Mouse (Mus musculus) thymus, postnatal 14 days (tissue): ENCODE data around the gene Skap2.

Experiments
- DNase-seq: peaks from one replicate; pipeline ENCODE4 v3.0.0; 2021

Gene Skap2

DNA sequence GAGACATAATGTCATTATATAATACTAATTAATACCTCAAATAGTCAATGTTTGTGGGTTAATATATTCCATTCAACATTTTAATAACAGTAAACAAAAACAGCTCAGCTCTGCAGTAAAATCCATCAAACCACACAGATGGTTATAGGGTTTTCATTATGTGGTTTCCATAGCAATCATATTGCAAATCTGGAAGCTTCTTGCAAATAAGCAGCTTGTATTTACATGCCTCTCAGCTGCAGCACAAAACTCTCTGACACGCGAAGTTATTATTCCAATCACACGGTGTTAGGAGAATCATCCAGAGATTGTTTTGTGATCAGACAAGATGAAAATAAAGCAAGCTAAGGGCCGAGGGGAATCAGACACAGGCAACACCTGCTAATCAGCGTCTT lies 129.5 kb downstream of the Skap2 start:
- DNase-seq, result no peak

DNA sequence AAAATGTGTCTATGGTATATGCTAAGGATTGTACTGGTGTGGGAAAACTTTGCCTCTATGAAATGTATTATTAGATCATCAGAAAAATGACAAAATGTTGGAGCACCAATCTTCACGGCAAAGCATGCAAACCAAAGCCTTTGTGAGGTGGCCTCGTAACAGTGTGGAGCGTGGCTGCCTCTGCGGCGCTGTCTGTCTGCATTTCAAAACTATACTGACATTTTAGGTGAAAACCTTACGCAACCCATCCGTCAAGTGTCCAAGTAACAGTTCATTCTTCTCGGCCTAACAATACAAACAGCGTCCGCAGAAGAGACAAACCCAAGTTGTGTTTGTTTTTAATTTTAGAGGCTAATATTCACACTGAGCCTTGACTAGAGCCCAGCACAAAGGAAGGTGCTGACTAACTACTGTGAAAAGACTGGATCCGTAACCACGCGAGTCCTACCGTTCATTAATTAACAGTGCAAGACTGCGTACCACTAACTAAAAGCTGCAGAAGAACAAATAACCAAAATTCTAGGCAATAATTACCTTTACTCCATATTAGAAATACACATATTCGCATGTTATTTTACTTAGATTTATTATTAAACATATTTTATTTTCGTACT lies 130.0 kb downstream of the Skap2 start:
- DNase-seq, result no peak

DNA sequence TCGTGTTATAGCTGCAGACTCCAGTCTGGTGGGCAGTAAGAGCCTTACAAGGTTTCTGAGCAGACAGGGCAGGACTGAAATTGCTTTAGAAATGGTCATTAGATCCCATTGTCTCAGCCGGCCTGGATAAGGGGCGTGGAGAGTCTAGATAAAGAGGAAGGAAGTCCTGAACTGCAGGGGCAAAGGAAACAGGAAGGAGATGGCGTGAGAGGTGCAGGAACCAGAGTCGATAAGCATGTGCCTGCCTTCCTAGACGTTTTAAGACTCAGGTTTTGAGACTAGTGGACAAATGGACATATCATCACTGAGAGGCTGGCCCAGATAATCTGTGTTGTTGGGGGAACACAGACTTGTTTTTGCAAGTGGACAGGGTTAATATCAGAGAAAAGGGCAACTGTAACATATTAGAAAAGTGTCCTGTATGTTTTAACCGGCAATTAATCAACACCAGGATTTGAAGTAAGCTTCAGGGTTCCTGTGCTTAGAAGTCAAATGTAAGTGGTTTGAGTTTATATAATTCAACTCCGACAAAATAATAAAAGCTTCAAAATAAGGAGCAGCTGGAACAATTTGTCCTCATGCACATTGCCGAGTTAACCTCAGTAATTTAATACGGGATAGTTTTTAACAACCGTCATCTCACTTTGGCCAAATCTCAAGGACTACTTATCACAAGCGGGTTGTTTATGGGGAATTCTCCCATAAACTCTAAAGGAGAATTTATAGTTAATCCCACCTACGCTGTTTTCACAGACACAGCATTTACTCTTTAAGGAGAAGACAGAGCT lies 131.0 kb downstream of the Skap2 start:
- DNase-seq, result no peak

DNA sequence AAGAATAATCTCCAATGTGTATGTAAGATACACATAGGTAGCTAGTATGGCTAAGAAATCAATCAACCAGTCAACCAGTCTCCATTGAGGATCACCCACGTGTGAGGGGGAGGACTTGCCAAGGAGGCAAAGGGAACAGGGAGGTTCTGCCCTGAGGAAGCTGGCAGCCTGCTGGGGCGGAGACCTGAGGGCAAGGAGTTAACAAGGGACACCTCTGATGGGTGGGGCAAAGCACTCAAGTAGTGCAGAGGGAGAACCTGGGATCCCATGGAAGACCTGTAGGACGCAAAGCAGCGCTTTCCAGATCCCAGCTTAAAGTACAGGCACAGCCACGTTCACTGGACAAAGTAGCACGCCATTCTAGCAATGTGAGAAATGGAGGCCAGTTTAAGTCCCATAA lies 131.6 kb downstream of the Skap2 start:
- DNase-seq, result no peak

DNA sequence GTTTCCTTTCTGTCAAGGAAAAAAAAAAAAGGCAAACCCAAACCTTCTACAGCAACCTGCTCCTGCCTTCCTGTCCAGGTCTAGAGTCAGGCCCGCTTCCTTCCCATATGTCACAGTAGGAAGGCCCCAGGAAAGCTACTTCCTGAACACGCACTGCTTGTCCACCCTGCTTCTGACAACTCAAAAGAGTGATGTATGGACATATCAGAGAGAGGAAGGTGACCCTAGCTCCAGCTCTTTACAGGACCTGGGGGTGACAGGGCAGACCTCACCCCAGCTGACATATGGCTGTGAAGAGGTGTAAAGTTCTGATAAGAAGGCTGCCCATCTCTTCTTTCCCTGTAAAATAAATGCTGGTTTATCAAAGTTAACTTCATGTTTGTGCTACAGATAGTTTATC lies 133.8 kb downstream of the Skap2 start:
- DNase-seq, result no peak

DNA sequence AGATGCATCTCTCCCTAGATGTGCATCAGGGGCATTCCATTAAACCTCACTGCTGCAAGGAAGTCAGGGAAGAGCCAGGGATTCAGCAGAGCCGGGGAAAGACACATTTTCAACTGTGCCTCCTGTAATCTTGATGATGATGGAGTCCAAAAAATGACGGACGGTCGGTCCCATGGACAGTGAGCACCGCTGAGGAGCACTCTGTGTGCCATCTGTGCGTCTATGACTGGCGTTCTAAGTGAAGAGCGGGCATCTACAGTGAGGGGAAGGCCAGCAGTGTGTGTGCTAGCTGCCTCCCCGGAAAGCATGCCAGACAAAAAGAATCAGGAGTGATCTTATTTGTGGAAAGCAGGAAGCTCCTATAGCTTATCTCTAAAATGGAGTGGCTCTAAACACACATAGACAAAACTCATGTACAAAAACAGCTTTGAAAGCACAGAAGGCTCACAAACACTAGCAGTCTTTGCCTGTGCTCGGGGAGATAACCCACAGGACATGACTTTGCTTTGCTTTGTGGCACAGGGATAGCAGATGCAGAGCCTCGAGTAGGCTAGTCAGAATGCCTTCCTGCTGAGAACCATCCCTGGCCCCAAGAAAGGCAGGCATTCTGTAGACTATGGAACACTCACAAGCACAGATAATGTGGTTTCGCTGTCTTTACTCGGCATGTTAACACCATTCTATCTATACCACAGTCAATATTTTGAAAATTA lies 135.4 kb downstream of the Skap2 start:
- DNase-seq, result no peak

DNA sequence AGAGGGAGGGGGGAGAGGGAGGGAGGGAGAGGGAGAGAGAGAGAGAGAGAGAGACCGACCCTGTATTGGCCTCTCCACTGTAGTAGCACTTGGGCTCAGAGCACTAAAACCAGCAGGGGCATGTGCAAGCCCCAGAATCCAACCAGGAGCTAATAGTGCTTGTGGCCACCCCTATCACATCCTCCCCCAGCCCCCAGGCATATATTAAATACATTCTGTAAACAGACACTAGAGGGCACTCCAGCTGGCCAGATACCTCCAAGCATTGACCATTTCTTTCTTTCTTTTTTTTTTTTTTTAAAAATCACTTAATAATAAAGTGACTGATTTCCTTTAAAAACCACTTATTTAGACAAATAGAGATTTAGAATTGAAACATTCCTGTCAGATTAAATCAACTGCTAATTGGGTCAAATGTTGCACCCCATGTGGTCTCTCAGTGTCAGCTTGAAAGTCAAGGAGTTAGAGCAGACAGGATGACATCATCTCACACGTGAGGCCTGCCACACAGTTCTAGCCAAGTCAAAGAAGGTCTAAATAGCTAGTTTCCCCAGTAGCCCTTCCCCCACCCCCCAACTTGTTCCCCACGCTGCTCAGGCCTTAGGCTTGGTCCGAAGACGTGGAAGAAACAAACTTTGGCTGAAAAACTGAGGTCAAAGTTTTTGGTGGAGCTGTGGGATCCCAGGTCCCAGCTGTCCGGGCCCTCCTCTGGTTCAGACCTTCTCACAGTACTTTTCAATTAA lies 136.3 kb downstream of the Skap2 start:
- no peak for DNase-seq

DNA sequence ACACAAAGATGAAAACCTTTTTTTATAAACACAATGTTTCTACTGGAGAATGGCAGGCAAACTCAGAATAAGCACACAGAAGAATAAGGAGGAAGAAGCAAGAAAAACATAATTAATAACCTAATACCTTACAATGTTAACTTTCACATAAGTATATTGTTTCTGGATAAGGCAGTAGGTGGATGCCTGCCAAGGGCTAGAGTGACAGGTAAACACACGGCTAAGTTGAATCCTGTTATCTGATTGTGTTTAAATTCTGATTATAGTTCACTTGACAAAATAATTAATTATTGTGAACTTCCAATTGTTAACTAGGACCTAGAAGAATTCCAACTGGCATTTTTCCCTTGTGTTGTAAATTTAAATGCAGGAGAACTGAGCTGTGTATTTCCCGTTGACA lies 138.3 kb downstream of the Skap2 start:
- no peak for DNase-seq

DNA sequence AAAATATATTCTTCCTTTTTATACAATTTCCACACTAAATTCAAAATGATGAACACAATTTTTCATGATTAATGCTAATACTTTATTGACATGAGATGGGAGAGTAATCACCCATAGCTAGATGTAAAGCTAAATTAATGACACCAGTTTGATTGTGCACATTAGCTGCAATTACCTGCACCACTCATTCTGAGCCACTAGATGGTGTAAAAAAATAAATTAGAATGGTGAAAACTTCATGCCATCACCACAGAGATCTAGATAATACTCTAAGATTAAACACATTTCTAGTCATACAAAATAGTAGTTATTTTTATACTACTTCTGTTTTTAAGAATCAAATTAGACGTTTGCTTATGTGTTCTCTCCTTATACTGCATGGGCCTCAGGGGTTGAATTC lies 141.2 kb downstream of the Skap2 start:
- no peak for DNase-seq

DNA sequence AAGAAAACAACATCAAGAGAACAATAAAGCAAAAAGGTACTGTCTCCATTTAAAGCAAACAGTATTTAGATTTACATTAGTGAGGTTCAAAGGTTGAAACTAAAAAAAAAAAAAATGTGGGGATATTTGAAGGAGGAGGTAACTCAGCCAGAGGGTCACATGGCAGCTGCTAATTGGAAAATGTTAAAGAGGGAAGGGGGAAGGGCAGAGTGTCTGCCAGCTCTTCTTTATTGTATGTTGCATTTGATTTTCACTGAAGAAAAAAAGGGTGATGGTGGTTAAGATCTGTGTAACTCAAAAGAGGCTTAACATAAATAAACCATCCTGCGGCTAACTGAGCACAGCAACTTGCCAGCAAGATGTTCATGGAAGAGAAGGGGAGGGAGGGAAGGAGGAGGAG lies 142.1 kb downstream of the Skap2 start:
- no peak for DNase-seq

DNA sequence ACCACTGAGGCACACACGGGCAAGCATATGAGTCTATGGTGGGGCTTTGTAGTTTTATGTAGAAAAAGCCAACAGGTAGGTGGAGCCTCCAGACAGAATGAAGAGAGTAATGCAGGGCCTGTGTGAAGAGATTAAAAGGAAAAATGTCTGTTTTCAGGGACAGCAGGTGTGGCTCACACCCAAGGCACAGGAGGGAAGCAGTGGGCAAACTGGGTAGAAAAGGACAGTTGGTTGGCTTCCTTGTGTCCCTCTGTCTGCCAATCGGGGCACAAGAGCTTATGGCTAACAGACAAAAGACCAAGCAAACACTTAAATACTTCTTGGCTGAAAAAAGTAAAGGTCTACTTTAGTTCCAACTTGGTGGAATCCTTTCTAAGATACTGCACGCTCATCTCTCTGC lies 145.8 kb downstream of the Skap2 start:
- no peak for DNase-seq

DNA sequence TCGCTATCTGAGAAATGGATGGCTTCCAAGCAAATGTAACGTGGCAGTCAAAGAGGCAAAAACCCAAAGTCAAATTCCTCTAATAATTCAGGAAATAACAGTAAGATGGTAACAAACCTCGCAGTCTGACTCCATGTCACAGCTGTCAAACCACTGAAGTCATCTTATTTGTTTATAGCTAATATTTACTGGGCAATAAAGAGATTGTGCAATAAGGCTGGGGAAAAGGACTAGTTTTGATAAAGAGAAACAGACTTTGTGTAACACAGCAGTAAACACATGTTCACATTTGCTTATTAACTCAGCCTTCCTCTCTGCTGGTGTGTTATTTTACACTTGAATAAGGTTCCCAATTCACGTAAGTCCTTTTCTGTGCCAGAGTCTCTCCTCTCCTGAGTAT lies 148.8 kb downstream of the Skap2 start:
- DNase-seq, result no peak

DNA sequence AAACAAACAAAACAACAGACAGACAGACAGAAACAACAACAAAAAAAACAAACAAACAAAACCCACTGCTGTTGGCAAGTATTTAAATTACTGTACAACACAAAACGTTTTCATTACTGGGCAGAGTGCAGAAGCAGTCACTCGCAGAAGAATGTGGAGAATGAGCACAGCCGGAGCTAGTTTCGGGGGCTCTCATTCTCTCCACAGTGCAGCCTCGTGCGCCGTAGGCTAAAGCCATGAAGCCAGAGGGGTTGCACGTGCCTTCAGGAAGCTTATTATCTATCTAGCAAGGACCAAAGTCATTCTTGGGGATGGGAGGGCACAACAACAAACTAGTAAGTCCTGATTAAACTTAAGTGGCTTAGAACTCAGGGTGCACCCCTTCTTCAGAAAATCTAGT lies 152.0 kb downstream of the Skap2 start:
- DNase-seq, result no peak

DNA sequence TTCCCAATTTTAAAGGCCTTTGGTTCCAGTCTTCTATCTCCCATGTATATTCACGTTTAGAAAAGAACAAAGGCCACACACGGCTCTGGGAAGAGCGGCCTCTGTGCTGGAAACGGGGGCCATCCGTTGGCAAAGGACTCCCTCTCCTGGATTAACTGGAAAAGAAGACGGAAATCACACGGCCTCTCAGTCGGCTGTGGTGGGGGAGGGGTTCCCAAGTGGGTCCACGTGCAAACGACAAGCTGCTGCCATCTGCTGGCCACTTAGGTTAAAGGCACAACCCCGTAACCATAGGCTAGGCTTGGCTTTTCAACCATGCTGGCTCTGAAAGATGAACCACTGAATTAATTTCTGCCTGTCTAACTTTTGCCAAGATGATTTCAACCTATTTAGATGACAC lies 154.5 kb downstream of the Skap2 start:
- peak; percentile 92 for DNase-seq

DNA sequence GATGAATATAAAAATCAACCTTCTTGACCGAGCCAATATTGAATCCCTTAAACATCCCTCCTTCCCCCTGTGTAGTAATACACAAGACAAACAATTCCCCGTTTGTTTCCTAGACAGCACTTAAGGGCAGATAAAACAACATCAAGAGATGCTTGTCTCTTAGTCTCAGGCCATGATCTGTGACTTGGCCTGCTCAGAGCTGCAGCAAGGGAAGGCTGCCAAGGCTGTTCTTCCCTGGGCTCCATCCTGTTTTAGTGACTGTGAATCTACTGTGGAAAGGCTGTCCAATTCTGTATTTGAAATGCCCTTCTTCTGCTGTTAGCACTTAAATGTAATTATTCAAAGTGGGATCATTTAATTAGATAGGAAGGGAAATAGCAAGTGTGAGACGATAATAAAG lies 159.1 kb downstream of the Skap2 start:
- DNase-seq, result no peak

DNA sequence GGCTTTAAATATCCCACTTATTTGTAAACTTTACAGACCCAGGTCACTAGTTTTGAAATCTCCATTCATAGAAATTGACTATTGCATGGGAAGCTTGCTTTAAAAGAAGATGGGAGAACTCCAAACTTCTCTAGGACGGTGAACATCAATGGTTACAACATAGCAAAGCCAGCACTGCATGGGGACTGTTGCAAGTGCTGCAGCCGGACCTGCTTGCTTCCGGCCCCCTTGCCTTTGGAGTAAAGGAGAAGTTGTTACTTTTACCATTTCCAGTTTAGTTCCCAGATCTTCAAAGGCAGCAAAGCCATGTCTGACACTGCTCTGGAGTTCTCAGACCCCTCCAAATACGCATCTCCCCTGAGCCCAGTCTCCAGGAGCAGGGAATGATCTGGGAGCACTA lies 159.7 kb downstream of the Skap2 start:
- DNase-seq, result no peak

DNA sequence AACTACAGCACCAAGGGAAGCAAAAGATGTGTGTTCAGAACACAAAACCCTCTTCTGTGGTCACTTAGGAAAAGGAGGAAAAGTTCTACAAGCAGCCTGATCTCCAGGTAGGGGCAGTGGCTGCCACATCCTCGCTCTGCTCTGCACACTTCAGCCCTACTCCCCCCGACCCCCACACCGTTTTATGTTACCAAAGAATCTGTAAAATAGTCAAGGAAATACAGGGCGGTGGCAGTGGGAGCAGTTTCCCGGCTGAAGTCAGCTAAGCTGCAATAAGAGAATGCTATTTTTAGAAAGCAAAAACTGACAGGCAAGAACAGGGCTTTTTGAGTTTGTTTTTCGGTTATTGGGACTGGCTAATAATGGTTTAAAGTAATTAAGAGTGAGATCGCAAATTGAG lies 160.8 kb downstream of the Skap2 start:
- DNase-seq, result no peak

DNA sequence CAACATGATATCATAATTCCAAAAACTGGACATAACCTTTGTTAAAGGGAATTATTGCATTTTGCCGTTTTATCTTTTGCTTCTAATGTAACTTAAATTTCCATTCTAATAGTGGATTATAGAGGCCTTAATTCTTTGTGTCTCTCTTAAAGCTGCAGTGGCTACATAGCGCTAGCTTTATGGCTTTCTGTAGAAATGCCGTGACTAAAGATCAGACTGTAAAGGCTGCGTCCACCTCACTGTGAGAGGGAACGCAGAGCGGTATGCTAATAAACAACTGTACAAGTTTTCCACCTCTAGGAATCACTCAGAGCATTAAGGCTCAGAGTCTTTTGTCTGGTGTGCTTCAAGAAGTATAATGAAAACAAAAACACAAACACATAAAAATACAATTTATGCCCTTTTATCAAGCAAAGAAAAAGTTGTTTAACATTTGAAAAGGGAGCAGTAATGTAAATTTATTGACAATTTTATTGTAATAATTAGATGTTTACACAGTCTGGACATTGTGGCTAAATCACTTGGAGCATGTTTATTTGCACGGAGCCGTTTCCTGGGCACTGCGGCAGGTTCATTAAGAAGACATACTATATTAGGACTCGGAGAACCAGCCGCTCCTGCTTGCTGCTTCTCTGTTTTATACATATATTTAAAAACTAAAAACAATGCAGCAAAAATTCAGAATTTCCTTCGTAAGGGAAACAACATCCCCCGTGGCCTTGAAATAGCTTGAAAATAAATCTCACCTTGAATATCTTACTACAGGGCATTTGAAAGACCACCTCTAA lies 162.1 kb downstream of the Skap2 start:
- no peak for DNase-seq

DNA sequence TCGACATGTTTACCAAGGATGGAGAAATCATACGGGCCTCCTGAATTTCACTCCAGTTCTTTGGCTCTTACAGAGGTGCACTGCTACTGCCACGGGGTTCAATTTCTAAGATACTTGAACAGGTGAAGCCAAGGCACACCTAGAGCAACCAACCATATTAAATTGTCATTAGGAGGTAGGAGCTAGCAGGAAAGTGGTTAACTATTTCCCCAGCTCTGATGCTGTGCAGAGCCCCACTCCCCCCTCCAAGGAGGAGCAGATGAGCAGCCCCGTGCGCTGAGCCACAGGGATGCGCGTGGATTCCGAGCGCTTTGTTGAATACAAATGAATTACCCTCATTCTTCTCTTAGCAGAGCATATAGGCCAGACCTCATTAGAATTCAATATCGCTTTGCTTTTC lies 162.8 kb downstream of the Skap2 start:
- DNase-seq, result no peak

DNA sequence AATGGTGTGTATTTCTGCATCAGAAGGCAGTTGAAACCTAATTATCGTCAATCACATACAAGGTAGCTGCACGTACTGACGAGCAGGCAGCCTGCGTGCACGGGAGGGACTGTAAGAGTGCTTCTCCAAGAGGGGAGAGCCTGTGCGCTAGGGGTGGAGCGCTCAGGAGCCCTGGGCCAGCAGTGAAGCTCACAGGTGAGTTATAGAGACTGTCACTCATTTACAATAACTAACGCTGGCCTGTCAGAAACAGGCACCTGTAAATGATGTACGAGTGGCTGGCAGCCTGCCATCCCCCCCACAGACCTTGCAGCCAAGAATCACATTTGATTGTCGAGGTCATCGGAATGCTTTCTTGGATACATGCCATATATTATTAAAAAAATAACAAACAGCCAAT lies 168.2 kb downstream of the Skap2 start:
- DNase-seq, result no peak

DNA sequence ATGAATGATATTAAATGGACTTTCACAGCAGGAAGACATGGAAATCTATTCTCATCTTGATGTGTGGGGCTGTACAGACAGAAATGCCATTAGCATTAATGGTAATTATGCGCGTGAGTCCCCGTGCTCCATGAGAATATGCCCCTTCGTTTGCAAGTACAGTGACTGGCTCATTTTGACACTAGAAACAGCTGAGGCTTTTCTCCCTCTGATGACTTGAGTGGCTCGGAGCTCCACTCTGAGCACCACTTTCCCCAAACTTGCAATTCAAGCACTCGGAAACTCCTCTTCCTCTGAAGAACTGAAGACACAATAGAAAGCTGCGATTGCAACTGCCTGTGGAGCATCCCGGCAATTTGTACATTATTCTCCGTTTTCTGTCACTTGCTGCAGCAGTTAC lies 169.3 kb downstream of the Skap2 start:
- no peak for DNase-seq

DNA sequence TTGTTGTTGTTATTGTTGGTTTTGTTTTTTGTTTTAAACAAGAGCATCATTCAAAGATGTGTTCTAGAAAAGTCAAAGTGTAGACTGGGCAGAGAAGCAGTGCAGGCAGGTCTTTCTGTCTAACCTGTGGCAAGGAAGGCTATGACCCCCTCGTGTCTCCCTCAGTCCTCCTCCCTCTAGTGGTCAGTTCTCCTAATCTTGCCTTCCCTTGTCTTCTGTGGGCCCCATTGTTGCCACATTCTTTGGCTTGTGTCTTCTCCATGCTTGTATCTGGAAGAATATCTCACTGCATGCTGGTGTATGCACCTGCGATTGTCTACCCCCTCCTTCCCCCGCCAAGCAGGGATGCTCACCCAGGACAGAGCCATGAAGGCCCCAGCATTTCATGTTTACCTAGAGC lies 174.2 kb downstream of the Skap2 start:
- no peak for DNase-seq

DNA sequence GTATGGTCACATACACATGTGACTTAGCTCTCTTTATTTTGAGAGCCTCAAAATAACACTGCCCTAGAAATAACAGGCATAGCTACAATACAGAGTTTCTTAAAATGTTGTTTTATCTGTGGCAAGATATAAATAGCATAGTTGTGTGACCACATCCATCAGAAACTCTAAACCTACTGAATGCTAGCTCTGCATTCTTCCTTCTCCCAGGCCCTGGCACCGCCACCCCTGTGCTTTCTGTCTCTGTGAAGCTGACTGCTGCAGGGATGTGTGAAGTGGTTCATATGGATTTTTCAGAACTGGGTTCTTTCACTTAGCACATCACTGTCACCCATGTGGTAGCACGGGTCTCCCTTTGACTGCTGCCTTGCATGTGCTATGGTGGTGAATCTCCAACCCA lies 179.0 kb downstream of the Skap2 start:
- no peak for DNase-seq
